Mouse (Mus musculus) thymus, adult 2 months (tissue): ENCODE results near the gene B3glct.

Experiments used
- CTCF ChIP-seq: fragments of 200-500 bp; IDR thresholded peaks from 2 replicates; pipeline ENCODE4 v1.5.1; 2012; ENCODE audit warnings: mild to moderate bottlenecking, control low read depth, low read length, moderate library complexity, borderline replicate concordance; ENCODE audit not compliant: control insufficient read depth, poor library complexity, insufficient read depth; ENCODE audit errors: extremely low read depth
- POLR2A ChIP-seq: fragments of 200-500 bp; IDR thresholded peaks from 2 replicates; pipeline ENCODE4 v1.6.1; 2012; ENCODE audit warnings: mild to moderate bottlenecking, low read length, control low read depth, moderate library complexity; ENCODE audit not compliant: control insufficient read depth, poor library complexity, insufficient read depth; ENCODE audit errors: extremely low read depth

GRCm38 (mm10) chr5:149780411-149780810 is 102.4 kb downstream of the B3glct start:
- TF ChIP-seq CTCF: peak; percentile 75; the same call in 1 of the 2 replicates
- TF ChIP-seq POLR2A: no peak
